Mouse (Mus musculus) intestine, postnatal 0 days (tissue): ENCODE measurements around the gene Zscan12. TPM values are rescaled to one million over a fixed set of nuclear protein-coding genes. Genes with fewer than 3 reads are reported as not detected.

ENCODE experiments used
- ATAC-seq: fragments of 200-750 bp; cut with Nextera tagmentation; 2 replicates; pipeline ENCODE4 v1.8.0; 2017; ENCODE audit warnings: mild to moderate bottlenecking, moderate TSS enrichment, moderate library complexity
- H3K27ac ChIP-seq: fragments of 300-500 bp; sonication (generic); 2 replicates; pipeline ENCODE4 v1.5.1; 2014; ENCODE audit warnings: mild to moderate bottlenecking, low read depth, low read length, moderate library complexity
- H3K27me3 ChIP-seq: fragments of 300-500 bp; sonication (generic); replicated peaks from 2 replicates; pipeline ENCODE4 v1.6.1; 2014; ENCODE audit warnings: low read length, mixed read lengths; ENCODE audit not compliant: control insufficient read depth, insufficient read depth
- H3K36me3 ChIP-seq: fragments of 300-500 bp; sonication (generic); 2 replicates; pipeline ENCODE4 v1.6.1; 2014; ENCODE audit warnings: mild to moderate bottlenecking, moderate library complexity; ENCODE audit not compliant: control insufficient read depth, insufficient read depth
- H3K4me1 ChIP-seq: fragments of 300-500 bp; sonication (generic); replicated peaks from 2 replicates; pipeline ENCODE4 v1.6.1; 2014; ENCODE audit warnings: antibody characterized with exemption, low read length, mixed read lengths; ENCODE audit not compliant: control insufficient read depth, insufficient read depth
- H3K4me2 ChIP-seq: fragments of 300-500 bp; sonication (generic); replicated peaks from 2 replicates; pipeline ENCODE4 v1.6.1; 2014; ENCODE audit warnings: low read depth, mild to moderate bottlenecking, moderate library complexity
- H3K4me3 ChIP-seq: fragments of 300-500 bp; sonication (generic); 2 replicates; pipeline ENCODE4 v1.5.1; 2014; ENCODE audit warnings: low read depth, low read length
- H3K9ac ChIP-seq: fragments of 300-500 bp; sonication (generic); 2 replicates; pipeline ENCODE4 v1.6.1; 2014; ENCODE audit warnings: mild to moderate bottlenecking, low read depth, low read length
- H3K9me3 ChIP-seq: fragments of 300-500 bp; sonication (generic); 2 replicates; pipeline ENCODE4 v1.6.1; 2016; ENCODE audit warnings: mixed run types; ENCODE audit not compliant: control insufficient read depth
- CTCF ChIP-seq: sonication (generic); IDR thresholded peaks from 2 replicates; pipeline ENCODE4 v1.5.1; 2016; ENCODE audit warnings: low read depth, mild to moderate bottlenecking, control low read depth, antibody characterized with exemption, moderate library complexity
- WGBS: fragments of 180-500 bp; shearing (Covaris S2); extraction: QIAGEN DNeasy Blood & Tissue Kit; methylation state at CpG from one replicate; pipeline ENCODE4 v1.1.7; 2014; 5-methylcytosine and 5-hydroxymethylcytosine counted together
- microRNA-seq: library from miRNA; unstranded; fragments of <30 nt; microRNA quantifications from one replicate; pipeline ENCODE4, GENCODE M21; 2016
- polyA plus RNA-seq: library from polyadenylated mRNA; unstranded; fragments of >200 nt; fragmentation: Nextera tagmentation; extraction: Ambion mirVana; gene quantifications from 2 replicates; pipeline ENCODE4 v1.2.1, GENCODE M21; 2015

Zscan12 gene
- polyA plus RNA-seq, 1 experiment from 2014 or later: 3.9 TPM

- peak; percentile 70 for ATAC-seq
- Histone ChIP-seq H3K9ac (no peak overlapping the region), H3K4me1 (peaks cover 7% of the 10 kb centered on the region; the same call in 1 of the 2 replicates), H3K27ac (no peak overlapping the region), H3K9me3 (no peaks in the 10 kb centered on the region), H3K4me2 (no peak overlapping the region), H3K4me3 (no peak overlapping the region), H3K36me3 (no peaks in the 10 kb centered on the region), H3K27me3 (no peaks in the 10 kb centered on the region)
- WGBS: 57% methylated on average over 6 of the region's 6 CpGs
- no peak for TF ChIP-seq CTCF
Measured at GRCm38 (mm10) chr13:21417298-21418010, 54.8 kb downstream of the Zscan12 start.

- peak; percentile 79 for ATAC-seq
- Histone ChIP-seq H3K9ac (no peak overlapping the region), H3K9me3 (no peaks in the 10 kb centered on the region), H3K27ac (no peak overlapping the region), H3K4me2 (no peak overlapping the region), H3K27me3 (no peaks in the 10 kb centered on the region), H3K4me3 (no peak overlapping the region), H3K4me1 (peaks cover 7% of the 10 kb centered on the region; the same call in 1 of the 2 replicates), H3K36me3 (no peaks in the 10 kb centered on the region)
- WGBS: 28% methylated on average over 6 of the region's 6 CpGs
- TF ChIP-seq CTCF: no peak
Measured at GRCm38 (mm10) chr13:21418865-21419264, 56.2 kb downstream of the Zscan12 start.

Small RNAs within 50 kb of the gene (microRNA-seq; reads per million reads assigned to microRNA genes)
- gene Mir6942: not detected

Other genes with a start within 250 kb of the Zscan12 start
- not detected in 2 replicates for gene Olfr263, start 233.2 kb upstream of the Zscan12 start, polyA plus RNA-seq
- gene Olfr1368, start 217.0 kb upstream of the Zscan12 start, polyA plus RNA-seq: not detected in 2 replicates
- 51.1 and 53.2 TPM in 2 replicates for gene Trim27, start 183.4 kb upstream of the Zscan12 start, polyA plus RNA-seq
- not detected in 2 replicates for gene Gpx5, start 70.1 kb upstream of the Zscan12 start, polyA plus RNA-seq
- not detected in 2 replicates for gene Gpx6, start 50.7 kb upstream of the Zscan12 start, polyA plus RNA-seq
- not detected in 2 replicates for gene Olfr1367, start 15.9 kb upstream of the Zscan12 start, polyA plus RNA-seq
- gene Zkscan3, start 39.9 kb downstream of the Zscan12 start, polyA plus RNA-seq: 37.1 and 40.6 TPM in 2 replicates
- 0.47 and 0.60 TPM in 2 replicates for gene Pgbd1, start 78.2 kb downstream of the Zscan12 start, polyA plus RNA-seq
- gene Zscan26, start 90.9 kb downstream of the Zscan12 start, polyA plus RNA-seq: 11.4 and 14.7 TPM in 2 replicates
- gene Nkapl, start 105.7 kb downstream of the Zscan12 start, polyA plus RNA-seq: 2.1 and 2.7 TPM in 2 replicates
- gene Zkscan4, start 116.1 kb downstream of the Zscan12 start, polyA plus RNA-seq: 1.4 and 2.3 TPM in 2 replicates
- not detected in 2 replicates for gene Gm10065, start 116.6 kb downstream of the Zscan12 start, polyA plus RNA-seq
- 0.12 and 0.30 TPM in 2 replicates for gene AK157302, start 132.4 kb downstream of the Zscan12 start, polyA plus RNA-seq
- gene Gm11273, start 138.6 kb downstream of the Zscan12 start, polyA plus RNA-seq: 14.1 and 19.3 TPM in 2 replicates
- gene Zkscan8, start 168.3 kb downstream of the Zscan12 start, polyA plus RNA-seq: 1.6 and 2.0 TPM in 2 replicates
- gene Olfr1366, start 180.0 kb downstream of the Zscan12 start, polyA plus RNA-seq: 0.14 TPM in 1 of 2 replicates, not detected in the other
- gene Olfr1535, start 197.1 kb downstream of the Zscan12 start, polyA plus RNA-seq: not detected in 2 replicates
- not detected in 2 replicates for gene Olfr1364, start 218.9 kb downstream of the Zscan12 start, polyA plus RNA-seq